Mouse (Mus musculus) testis, adult 2 months (tissue): ENCODE results near the gene Gm10961.

Experiments used
- CTCF ChIP-seq: fragments of 200-500 bp; IDR thresholded peaks from 2 replicates; pipeline ENCODE4 v1.5.1; 2012; ENCODE audit warnings: low read depth, mild to moderate bottlenecking, inconsistent platforms, low read length, moderate library complexity; ENCODE audit not compliant: control insufficient read depth, insufficient read depth, insufficient replicate concordance
- POLR2A ChIP-seq: fragments of 200-500 bp; IDR thresholded peaks from 2 replicates; pipeline ENCODE4 v1.6.1; 2012; ENCODE audit warnings: low read depth, mild to moderate bottlenecking, inconsistent platforms, low read length, moderate library complexity; ENCODE audit not compliant: control insufficient read depth

GRCm38 (mm10) chr3:107655491-107655890, 24.4 kb downstream of the Gm10961 start:
- no peak for TF ChIP-seq POLR2A
- no peak for TF ChIP-seq CTCF
